Mouse (Mus musculus) C2C12 (cell line): Measurements from ENCODE around the gene Heatr3. TPM values are rescaled to one million over a fixed set of nuclear protein-coding genes. Genes with fewer than 3 reads are reported as not detected.

Source experiments
- H3K27me3 ChIP-seq: one replicate; pipeline ENCODE4 v1.6.1; 2011; ENCODE audit not compliant: control insufficient read depth, insufficient read depth, insufficient read length
- H3K36me3 ChIP-seq: one replicate; pipeline ENCODE4 v1.6.1; 2011; ENCODE audit not compliant: control insufficient read depth, insufficient read depth
- H3K4me3 ChIP-seq: one replicate; pipeline ENCODE4 v1.5.1; 2011; ENCODE audit warnings: mild to moderate bottlenecking, control low read depth; ENCODE audit not compliant: poor library complexity, insufficient read depth, severe bottlenecking
- H3K79me2 ChIP-seq: one replicate; pipeline ENCODE4 v1.6.1; 2011; ENCODE audit not compliant: control insufficient read depth, insufficient read depth
- H3K79me3 ChIP-seq: one replicate; pipeline ENCODE4 v1.6.1; 2011; ENCODE audit warnings: low read depth, control low read depth
- H3ac ChIP-seq: one replicate; pipeline ENCODE3; 2011; ENCODE audit warnings: low read depth; ENCODE audit not compliant: control insufficient read depth, insufficient read length
- CEBPB ChIP-seq: IDR thresholded peaks from one replicate; pipeline ENCODE4 v1.6.1; 2011; ENCODE audit warnings: low read depth, mild to moderate bottlenecking, control low read depth, moderate library complexity
- CTCF ChIP-seq: IDR thresholded peaks from one replicate; pipeline ENCODE4 v1.5.1; 2011; ENCODE audit not compliant: control insufficient read depth, insufficient read depth, insufficient read length
- FOSL1 ChIP-seq: IDR thresholded peaks from one replicate; pipeline ENCODE4 v1.8.0; 2011; ENCODE audit warnings: mild to moderate bottlenecking, low read length; ENCODE audit not compliant: poor library complexity, insufficient read depth, severe bottlenecking
- MAX ChIP-seq: IDR thresholded peaks from one replicate; pipeline ENCODE4 v1.6.1; 2011; ENCODE audit warnings: mild to moderate bottlenecking, control low read depth
- MYOD1 ChIP-seq: IDR thresholded peaks from one replicate; pipeline ENCODE4 v1.6.1; 2011; ENCODE audit warnings: low read depth; ENCODE audit not compliant: control insufficient read depth, insufficient read length
- MYOG ChIP-seq: IDR thresholded peaks from one replicate; pipeline ENCODE4 v1.6.1; 2011; ENCODE audit not compliant: control insufficient read depth, insufficient read length; ENCODE audit errors: extremely low read depth
- USF1 ChIP-seq: IDR thresholded peaks from one replicate; pipeline ENCODE4 v1.6.1; 2011; ENCODE audit warnings: low read depth, mild to moderate bottlenecking, control low read depth, moderate library complexity
- polyA plus RNA-seq: library from polyadenylated mRNA; unstranded; fragments of >200 nt; fragmentation: generic; extraction: Trizol; gene quantifications from one replicate; pipeline ENCODE4 v1.2.1, GENCODE M21; 2012; ENCODE audit warnings: missing spikeins

Heatr3 gene
- polyA plus RNA-seq, 1 experiment = 32.4 TPM

DNA sequence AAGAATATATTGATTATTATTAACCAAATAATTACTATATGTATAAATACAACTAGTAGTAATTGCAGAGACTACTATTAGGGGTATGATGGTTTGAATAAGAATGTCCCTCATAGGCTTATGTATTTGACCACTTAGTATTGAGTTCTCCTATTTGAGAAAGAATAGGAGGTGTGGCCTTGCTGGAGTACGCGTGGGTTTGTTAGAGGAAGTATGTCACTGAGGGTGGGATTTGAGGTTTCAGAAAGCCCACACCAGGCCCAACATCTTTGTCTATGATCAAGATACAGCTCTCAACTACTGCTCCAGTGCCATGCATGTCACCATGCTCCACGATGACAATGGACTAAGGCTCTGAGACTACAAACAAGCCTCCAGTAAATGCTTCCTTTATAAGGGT lies 1.6 kb downstream of the Heatr3 start:
- H3K79me3 ChIP-seq = peaks cover 24% of the 10 kb centered on the region
- no peak overlapping the region for H3ac ChIP-seq
- no peaks in the 10 kb centered on the region for H3K27me3 ChIP-seq
- H3K36me3 ChIP-seq = peaks cover 46% of the 10 kb centered on the region
- TF ChIP-seq MYOD1 (no peak), CEBPB (no peak), CTCF (no peak), MYOG (no peak), MAX (no peak), FOSL1 (no peak), USF1 (no peak)
- H3K79me2 ChIP-seq = peaks cover 50% of the 10 kb centered on the region
- H3K4me3 ChIP-seq = no peak overlapping the region

GRCm38 (mm10) chr8:88141629-88142028 lies 4.0 kb downstream of the Heatr3 start:
- Histone ChIP-seq H3K4me3 (no peak overlapping the region), H3ac (no peak overlapping the region), H3K36me3 (peaks cover 47% of the 10 kb centered on the region), H3K79me3 (peaks cover 27% of the 10 kb centered on the region), H3K79me2 (peaks cover 53% of the 10 kb centered on the region), H3K27me3 (no peaks in the 10 kb centered on the region)
- TF ChIP-seq MYOG (no peak), USF1 (no peak), CEBPB (no peak), FOSL1 (no peak), MYOD1 (no peak), CTCF (no peak), MAX (no peak)

DNA sequence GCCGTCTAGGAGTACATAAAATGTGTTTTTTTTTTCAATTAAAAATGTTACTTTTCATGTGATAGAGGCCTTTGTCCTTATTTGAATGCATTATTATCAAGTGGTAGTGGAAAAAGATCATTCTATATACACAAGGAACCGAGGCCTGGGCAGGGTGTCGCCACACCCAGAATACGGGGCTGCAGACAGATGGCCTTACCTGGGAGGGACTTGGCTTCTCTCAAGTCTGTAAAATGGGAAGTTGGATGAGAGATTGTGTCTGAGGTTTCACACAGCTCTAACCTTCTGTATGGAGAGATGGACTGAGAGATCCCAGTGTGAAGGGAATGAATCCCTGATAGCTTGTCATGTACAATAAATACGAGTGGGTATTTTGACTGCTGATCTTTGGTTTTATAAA lies 6.4 kb downstream of the Heatr3 start:
- Histone ChIP-seq H3K79me3 (peaks cover 21% of the 10 kb centered on the region), H3ac (no peak overlapping the region), H3K27me3 (no peaks in the 10 kb centered on the region), H3K4me3 (no peak overlapping the region), H3K79me2 (peaks cover 40% of the 10 kb centered on the region), H3K36me3 (peaks cover 66% of the 10 kb centered on the region)
- TF ChIP-seq MAX = no peak
- TF ChIP-seq CEBPB = no peak
- no peak for TF ChIP-seq USF1
- no peak for TF ChIP-seq CTCF
- no peak for TF ChIP-seq MYOD1
- no peak for TF ChIP-seq FOSL1
- TF ChIP-seq MYOG = no peak

DNA sequence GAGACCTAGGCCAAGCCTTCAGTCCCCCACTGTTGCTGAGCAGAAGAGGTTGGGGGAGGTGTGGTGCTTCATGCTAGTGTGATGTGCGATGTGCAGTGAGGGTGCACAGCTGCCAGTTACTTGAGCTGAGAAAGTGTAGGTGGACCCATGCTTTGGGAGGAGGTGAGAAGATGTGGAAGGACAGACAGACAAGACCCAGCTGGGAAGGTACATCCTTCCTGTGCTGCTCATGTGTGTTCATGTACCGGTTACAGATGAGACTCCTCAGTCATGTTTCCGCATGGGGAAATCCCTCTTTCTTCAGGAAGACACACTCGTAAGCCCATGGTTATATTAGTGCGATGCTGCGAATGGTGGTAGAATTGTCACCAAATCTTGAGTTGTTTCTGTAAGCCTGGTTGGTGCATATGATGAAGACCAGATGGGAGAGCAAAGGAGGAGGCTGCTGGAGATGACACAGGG lies 13.3 kb downstream of the Heatr3 start:
- TF ChIP-seq MAX (no peak), USF1 (no peak), CTCF (no peak), MYOG (no peak), MYOD1 (no peak), CEBPB (no peak), FOSL1 (no peak)
- H3K36me3 ChIP-seq = peaks cover 66% of the 10 kb centered on the region
- H3ac ChIP-seq = no peak overlapping the region
- H3K79me2 ChIP-seq = no peaks in the 10 kb centered on the region
- no peaks in the 10 kb centered on the region for H3K79me3 ChIP-seq
- no peak overlapping the region for H3K4me3 ChIP-seq
- H3K27me3 ChIP-seq = no peaks in the 10 kb centered on the region

DNA sequence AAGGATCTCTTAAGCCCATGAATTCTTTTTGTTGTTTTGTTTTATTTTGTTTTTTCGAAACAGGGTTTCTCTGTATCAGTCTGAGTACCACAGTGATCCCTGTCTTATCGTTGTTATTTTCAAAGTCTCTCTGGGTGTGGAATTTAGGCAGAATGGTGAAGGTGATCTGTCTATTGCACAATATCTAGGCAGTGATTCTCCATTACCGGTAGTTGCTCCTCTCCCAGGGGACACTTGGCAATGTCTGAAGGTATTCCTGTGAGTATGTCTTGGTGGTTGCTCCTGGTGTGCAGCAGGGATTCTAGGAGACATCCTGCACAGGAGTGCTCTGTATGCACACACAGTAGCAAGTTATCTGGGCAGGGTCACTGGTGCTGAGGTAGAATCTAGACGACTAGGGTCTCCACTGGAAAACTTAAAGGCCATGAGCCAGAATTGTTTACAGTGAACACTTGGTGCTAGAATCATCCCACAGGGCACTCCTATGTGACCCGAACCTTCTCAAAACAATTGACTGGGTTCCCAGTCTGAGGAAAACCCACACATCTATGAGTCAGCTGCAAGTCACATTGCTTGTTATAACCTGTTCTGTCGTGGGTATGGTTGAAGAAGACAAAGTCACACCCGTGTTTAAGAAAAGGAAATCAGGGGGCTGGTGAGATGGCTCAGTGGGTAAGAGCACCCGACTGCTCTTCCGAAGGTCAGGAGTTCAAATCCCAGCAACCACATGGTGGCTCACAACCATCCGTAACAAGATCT lies 22.8 kb downstream of the Heatr3 start:
- Histone ChIP-seq H3K4me3 (no peak overlapping the region), H3ac (no peak overlapping the region), H3K79me2 (no peaks in the 10 kb centered on the region), H3K27me3 (no peaks in the 10 kb centered on the region), H3K79me3 (no peaks in the 10 kb centered on the region), H3K36me3 (peaks cover 79% of the 10 kb centered on the region)
- TF ChIP-seq FOSL1 (no peak), CEBPB (peak; percentile 81)

DNA sequence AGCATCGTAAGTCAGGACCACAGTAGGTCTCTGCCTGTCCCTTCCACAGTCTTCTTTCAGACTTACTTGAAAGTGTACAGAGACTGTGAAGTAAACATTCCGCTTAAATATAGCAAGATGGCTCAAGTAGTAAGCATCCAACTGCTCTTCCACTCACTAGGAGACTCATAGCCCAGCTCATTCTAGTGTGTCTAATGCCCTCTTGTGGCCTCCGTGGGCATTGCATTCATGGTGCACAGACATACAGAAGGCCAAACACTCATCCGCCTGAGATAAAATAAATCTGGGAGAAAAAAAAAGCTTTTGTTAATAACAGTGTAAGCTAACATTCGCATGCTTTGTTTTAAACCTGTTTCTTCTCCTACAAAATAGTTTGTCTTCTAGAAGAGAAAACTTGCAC lies 23.8 kb downstream of the Heatr3 start:
- H3K36me3 ChIP-seq = peaks cover 79% of the 10 kb centered on the region
- H3K4me3 ChIP-seq = no peak overlapping the region

More for the DNA sequence above, 23.8 kb downstream of the Heatr3 start:
- TF ChIP-seq MYOD1 = no peak
- TF ChIP-seq CTCF = peak; percentile 32
- Histone ChIP-seq H3K27me3 (no peaks in the 10 kb centered on the region), H3K79me2 (no peaks in the 10 kb centered on the region), H3K79me3 (no peaks in the 10 kb centered on the region), H3ac (no peak overlapping the region)
